Mouse (Mus musculus) kidney, adult 9 months (tissue): ENCODE measurements around the gene Ctsa.
"Not testable (repeated sequence)": the region's sequence is repeated elsewhere in the genome, so short reads cannot be mapped to it uniquely, and the experiment has no call there.

Experiments
- DNase-seq: peaks from one replicate; pipeline ENCODE4 v3.0.0; 2022

Gene Ctsa

DNA sequence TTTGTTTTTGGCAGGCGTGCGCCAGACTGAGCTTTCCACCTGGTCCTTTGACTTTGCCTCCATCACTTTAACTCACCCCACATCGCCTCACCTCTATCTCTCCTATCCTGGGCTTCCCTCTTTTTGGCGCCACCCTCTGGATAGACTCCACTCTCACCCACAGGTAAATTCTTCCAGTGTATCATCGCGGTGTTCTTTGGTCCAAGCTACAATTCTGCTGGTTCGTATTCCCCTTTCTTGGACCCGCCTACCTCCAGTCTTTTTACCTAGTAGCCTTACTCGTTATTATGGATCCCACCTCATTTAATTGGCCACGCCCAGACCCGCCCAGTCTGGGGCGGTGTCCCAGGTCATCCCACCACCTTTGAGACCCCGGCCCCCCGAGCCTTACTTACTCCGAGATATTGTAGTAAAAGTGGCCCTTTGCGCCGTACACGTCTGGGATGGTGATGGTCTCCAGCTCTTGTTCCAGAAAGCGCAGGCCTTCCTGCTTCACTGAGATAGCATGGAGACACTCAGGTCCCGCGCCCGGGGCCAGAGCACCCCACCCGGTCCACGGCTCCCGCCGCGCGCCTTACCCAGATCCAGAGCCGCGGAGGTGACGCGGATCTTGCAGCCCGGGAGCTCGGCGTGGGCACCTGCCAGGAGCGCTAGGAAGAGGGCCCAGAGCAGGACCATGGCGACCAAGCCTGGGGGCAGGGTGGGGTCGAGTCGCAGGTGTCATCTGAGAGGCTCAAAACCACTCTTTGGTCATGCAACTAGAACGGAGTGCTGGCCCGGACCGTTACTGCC, 23.8 kb downstream of the Ctsa start:
- no peak for DNase-seq

DNA sequence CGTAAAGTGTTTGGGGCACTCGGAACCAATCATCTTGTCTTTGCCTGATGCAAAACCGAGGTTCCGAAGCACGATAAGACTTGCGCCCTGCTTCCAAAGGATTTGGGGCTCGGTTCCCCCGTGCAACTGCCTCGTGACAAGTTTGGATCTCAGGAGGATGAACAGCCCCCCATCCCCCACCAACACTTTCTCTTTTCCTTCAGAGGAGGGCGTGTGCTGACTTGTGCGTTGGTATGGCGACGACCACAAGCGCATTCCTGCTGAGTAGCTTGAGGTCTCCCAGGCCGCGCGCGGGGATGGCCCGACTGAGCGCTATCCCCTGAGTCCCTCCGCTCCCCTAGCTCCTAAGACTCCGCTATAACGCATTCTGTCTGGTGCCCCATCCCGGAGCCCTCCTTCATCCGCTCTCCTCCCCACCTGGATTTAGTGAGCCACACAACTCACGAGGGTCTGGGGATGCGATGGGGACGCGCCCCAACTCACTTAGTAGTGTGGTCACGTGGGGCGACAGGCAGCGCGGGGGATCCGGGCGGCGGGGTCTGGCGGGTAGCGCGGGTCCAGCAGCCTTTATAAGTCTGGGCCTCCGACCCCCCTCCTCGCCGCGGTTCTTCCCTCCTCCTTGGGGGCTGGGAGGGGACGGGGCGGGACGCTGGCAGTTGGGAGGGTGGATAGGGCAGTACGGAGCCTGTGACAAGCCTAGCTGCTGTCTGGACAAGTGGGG, 24.6 kb downstream of the Ctsa start, which contains the start of gene Pltp:
Gene Pltp, minus strand, starts transcription at position 611 of the 721 bp plus-strand sequence.
- no peak for DNase-seq

DNA sequence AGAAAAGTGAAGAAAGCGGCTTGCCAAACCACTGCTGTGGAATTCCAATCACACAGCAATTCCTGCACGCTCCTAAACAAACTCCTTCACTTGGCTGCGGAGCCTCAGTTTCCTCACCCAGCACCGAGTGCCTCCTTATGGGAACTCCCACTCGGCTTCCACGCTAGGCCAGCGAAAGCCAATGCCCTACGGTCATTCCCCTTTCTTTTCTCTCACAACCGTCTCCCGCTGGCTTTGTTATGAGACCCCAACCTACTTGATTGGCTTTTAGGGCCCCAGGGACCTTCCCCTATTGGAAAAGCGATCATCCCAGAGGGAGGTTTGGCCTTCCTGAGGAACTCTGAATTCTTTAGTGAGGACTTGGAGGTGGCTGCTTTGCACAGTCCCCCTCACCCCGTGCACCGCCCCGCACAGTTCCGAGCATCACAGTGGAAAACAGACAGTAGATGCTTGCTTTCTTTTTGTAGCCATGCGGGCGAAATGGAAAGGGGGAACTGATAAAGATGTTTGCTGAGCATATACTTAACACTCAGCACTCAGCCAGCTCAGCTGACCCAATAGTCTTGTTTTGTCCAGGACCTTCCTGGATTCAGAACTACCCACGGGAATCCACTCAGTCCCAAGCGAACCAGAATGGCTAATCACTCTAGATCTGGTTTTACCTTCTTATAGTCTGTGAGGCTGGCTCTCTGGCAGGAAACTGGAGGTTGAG, 25.3 kb downstream of the Ctsa start:
- DNase-seq = no peak

DNA sequence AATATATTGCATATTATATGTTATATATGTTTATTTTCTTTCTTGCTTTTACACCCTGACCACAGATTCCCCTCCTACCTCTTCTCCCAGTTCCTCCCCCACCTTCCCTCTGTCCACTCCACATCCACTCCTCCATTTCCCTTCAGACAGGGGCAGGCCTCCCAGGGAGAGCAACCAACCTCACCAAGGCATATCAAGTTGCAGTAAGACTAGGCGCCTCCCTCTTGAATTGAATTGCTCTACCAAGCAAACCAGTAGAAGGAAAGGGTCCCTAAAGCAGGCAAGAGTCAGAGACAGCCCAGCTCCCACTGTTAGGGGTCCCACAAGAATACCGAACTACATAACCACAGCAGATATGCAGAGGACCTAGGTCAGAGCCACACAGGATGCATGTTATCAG, 26.5 kb downstream of the Ctsa start:
- no peak for DNase-seq

DNA sequence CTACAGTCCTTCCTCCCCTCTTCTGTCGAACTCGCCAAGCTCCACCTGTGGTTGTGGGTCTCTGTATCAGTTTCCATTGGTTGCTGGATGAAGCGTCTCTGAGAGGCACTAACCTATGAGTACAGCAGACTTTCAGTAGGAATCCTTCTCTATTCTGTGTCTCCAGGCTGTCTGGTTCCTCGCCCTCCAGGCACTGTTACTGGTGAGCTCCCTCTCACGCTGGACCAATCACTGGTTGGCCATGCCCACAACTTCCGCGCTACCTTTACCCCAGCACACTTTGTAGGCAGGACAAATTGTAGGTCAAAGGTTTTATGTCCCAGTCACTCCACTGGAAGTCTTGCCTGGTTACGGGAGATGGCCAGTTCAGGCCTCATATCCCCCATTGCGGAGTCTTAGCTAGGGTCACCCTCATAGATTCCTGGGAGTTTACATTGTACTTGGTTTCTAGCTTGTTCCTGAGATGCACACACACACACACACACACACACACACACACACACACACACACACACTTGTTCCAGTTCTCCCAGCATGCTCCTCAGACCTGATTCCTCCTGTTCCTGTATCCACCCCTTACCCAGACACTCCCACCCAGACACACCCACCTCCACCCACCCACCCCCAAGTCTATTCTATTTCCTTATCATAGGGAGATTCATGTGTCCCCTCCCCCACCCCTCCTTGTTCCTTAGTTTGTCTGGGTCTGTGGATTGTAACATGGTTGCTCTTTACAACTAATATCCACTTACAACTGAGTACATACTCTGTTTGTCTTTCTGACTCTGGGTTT, 27.2 kb downstream of the Ctsa start:
- DNase-seq = peak; percentile 70

DNA sequence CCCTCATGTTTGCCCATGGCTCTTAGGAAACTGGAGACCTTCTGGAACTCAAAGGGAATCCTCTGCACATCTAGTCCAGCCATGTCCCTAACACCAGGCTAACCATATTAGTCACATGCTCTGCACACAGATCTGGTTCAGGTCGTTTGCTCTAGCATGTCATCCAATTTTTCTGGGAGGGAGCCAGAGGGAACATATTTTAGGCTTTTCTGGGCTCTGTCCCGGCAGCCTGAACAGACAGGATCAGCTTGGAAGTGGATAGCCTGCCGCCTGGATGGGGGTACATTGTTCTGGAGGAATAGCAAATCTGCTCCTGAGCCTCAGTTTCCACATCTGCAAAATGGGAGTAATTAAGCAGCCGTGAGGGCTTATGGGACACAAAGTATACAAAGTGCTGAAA, 28.4 kb downstream of the Ctsa start:
- DNase-seq = no peak

DNA sequence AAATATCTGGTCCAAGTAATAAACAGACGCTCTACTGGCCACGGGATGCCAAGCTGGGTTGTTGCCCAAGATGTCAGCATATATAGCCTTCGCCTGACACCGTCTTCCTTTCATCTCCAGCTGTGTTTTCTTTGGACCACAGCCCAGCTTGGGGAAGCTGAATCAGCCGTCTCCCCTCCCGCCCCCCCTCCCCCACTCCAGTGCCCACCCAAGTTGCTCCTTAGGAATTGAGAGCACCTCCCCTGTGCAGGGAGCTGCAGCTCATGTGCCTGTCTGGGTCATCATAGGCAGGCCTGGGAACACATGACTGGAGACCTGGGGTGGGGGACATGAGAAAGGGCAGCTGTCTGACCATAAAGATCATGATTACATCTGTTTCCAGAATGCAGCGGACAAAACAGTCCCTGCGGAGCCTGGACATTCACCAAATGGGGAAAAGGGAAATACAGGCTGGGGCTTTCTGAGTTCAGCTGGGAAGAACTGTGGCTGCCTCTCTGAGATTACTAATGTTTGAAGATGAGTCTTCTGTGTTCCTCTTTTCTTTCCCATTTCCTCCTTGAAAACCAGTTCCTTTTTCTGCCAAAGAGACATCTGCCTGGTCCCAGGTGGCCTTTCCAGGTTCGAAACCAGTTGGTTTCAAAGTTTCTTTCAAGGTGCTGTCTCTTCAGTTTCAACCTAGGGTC, 29.6 kb downstream of the Ctsa start:
- DNase-seq = no peak

DNA sequence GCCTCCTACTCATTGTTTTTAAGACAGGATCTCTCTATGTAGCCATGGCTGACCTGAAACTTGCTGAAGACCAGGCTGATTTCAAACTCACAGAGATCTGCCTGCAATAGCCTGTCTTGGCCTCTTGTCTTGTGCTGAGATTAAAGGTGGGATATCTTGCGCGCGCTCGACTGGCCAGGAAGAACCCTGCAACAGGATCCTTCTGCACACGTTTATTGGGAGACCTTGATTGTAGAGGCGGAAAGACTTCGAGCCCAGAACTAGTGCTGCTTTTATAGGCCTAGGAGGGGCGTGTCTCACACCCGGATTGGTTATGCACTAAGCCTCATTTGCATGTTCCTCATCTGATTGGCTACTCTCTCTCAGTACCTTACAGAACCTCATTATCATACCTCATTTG, 30.7 kb downstream of the Ctsa start:
- not testable (repeated sequence) for DNase-seq

DNA sequence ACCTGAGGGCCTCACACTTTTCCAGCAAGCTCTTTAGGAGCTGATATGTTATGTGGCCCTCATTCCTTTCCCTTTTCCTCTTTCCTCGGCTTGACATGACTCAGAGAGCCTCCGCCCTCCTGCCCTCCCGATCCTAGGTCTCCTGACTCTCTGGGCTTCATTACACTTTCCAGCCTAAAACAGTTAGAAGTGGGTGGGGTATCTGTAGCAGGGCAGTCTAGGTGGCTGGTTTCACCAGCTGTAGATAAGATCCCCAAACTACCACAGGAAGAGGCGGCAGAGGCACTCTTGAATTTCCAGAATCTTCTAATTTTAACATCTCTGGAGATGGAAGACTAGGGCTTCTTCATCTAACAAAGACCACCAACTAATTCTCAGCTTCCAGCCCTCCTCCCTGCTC, 31.9 kb downstream of the Ctsa start:
- no peak for DNase-seq

DNA sequence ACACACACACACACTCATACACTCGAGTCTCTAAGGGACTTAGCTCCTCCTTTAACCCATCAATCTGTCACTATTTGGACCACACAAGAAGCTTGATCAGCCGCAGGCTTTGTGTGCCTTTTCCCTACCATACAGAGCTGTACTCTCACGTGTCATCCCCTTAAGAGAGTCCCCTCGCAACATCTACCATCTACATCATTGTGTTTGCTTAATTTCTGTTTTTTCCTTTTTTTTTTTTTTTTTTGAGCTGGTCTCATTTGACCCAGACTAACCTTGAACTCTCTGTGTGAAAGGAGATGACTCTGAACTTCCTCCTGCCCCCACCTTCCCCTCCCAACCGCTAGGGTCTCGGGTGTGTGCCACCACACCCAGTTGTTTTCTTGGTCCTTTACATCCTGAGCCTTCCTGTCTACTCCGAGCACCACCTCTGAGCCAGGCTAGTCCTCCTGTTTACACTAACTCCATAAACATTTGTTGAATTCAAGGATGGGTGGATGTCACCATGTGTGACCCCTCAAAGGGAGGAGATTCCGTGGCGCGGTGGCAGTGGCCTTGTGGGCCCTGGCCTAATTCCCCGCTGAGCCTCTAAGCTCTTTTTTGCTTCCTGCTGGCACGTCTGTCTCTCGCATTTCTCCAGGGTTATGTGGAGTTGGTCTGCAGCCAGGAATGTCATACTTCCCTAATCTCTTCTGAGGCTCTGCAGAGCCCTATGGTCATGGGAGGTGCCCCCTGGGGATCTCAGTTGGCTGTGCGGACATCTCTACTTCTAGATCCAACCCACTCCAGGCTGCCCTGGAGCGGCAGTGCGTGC, 34.3 kb downstream of the Ctsa start:
- DNase-seq = peak; percentile 60

DNA sequence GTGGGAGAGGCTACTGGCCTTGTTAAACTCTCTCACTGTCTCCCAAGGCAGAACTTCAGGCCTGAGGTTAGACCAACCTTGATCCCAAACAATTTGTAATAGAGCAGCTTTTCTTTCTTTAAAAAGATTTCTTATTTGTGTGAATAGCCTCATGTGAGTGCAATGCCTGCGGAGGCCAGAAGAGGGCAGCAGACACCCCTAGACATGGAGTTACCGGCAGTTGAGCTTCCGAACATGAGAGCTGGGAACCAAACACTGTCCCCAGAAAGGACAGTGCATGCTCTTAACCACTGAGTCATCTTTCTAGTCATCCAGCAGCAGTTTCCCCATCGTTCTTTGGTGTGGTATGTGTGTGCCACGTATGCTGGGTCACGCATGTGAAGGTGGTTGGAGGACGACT, 34.9 kb downstream of the Ctsa start:
- no peak for DNase-seq

DNA sequence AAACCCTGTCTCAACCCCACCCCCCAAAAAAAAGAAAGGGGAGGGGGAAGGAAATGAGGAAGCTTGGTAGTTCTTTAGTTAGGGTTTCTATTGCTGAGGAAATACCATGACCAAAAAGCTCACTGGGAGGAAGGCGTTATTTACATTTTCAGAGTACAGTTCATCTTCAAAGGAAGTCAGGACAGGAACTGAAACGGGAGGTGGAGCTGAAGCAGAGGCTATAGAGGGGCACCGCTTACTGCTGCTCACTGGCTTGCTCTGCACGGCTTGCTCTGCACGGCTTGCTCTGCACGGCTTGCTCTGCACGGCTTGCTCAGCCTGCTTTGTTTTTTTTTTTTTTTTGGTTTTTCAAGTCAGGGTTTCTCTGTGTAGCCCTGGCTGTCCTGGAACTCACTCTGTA, 35.8 kb downstream of the Ctsa start:
- DNase-seq = no peak

DNA sequence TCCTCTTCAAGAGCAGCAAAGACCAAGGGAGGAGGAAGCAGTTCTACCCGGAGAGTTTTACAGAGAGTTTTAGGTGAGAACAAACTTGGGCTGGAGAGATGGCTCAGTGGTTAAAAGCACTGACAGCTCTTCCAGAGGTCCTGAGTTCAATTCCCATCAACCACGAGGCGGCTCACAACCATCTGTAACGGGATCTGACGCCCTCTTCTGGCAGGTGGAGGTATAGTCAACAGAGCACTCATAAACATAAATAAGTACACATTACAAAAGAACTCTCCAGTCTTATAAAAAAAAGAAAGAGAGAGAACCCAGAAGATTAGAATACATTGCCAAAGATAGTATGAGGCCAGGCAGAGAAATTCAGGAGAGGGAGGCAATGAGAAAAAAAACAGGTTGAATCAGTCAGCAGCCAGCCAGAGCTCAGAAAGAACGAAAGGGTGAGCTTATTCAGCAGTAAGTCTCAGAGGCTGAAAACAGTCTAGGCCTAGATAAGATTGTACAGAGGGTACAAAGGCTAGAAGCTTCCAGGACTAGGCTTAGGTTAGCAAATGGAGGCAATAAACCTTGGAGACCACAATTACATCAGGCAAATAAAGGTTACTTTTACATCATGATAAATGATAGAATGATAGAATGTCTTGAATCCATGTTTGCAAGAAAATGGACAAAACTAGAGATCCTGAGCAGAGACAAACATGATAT, 39.1 kb downstream of the Ctsa start:
- no peak for DNase-seq

DNA sequence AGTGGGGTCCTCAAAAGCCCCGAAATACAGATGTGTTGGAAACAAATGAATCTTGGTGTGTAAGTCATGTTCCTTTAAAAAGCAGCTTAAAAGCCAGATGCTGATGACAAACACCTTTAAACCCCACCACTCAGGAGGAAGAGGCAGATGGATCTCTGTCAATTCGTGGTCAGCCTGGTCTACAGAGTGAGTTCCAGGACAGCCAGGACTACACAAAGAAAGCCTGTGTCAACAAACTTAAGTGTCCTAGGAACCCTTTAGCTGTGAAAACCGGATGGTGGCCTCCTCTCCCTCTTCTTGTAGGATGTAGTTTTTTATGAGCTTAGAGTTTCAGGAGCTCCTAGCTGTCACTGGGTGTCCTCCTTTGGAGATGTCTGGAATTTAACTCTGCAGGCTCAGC, 40.9 kb downstream of the Ctsa start:
- DNase-seq = no peak

DNA sequence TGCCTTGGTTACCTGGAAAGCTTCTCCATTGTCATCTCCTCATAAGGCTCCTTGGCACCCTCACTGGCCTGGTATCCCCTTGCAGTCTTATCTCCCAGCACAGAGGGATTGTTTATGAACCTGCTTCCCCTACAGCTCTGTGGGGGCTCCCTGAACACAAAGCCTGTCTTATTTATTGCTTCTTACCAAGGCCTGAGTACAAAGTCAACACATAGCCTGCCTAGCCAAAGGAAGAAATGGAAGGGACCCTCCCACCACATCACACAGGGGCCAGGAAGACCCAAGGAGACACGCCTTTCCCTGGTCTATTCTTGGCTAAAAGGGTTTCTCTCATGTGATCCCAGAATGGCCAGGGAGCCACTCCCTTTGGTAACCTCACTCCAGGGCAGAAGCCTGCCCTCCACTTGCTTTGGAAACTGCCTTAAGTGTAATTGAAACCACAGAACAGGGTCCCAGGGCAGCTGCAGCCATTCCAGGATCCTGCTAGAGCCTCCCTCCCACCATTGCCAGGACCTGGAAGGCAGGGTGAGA, 41.6 kb downstream of the Ctsa start:
- peak; percentile 61 for DNase-seq

DNA sequence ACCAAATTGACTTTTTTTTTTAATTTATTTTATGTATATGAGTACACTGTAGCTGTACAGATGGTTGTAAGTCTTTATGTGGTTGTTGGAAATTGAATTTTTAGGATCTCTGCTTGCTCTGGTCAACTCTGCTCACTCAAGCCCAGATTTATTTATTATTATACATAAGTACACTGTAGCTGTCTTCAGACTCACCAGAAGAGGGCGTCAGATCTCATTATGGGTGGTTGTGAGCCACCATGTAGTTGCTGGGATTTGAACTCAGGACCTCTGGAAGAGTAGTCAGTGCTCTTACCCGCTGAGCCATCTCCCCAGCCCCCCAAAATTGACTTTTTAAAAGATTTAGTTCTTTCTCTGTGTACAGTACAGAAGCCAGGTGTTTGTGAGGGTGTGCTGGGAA, 43.0 kb downstream of the Ctsa start:
- not testable (repeated sequence) for DNase-seq

DNA sequence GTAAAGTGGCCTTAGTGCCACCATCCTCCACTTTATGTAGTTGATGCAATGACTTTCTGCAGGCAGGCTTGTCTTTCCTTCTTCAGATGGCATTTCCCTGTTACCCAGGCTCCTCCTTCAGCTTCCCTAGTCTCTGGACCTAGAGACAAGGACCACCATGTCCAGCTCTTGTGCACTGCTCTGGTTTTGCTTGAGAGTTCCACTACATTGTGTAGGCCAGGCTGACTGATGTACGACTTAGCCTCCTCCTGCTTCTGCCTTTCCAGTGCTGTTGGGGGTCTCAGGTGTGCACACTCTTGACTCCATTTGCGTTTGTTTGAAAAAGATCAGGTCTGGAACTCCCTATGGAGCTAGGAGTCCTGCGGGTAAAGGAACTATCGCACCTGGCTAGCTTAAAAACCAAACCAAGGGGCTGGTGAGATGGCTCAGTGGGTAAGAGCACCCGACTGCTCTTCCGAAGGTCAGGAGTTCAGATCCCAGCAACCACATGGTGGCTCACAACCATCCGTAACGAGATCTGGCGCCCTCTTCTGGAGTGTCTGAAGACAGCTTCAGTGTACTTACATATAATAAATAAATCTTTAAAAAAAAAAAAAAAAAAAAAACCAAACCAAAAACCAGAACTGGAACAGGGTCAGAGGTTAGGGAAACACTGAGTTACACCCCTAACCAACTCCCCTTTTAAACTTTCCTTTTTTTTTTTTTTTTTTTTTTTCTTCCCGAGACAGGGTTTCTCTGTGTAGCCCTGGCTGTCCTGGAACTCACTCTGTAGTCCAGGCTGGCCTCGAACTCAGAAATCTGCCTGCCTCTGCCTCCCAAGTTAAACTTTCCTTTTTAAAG, 44.9 kb downstream of the Ctsa start:
- DNase-seq = not testable (repeated sequence)

DNA sequence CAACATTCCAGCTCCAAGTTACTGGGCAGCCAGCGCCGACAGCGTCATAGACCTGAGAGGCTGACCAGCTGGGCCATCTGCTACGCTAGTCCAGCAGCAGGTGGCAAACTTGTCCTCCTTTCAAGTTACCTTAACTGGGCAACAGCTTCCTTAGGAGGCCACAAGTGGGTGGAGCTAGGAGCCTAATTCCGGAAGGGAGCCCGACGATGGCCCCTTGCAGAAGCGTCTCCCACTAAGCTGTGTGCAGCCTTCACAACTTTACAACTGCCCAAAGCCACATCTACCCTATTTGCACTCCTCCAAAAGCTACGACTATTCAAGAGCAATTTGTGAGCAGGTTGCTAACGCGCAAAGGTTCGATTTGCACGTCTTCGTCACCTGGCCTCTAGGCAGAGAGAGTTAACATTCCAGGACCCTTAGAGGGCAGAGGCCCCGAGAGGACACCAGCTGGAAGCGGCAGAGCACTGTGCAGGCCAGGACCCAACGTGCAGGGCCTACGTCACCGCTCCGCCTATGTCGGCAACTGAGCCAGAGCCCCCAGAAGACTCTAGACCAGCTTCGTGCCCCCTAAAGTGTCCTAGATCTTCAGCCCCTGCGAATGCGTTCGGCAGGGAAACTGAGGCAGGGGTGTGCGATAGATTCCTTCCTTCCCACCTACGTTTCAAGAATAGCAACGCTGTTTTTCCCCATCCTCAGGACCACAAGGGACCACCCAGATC, 46.0 kb downstream of the Ctsa start:
- DNase-seq = peak; percentile 91

DNA sequence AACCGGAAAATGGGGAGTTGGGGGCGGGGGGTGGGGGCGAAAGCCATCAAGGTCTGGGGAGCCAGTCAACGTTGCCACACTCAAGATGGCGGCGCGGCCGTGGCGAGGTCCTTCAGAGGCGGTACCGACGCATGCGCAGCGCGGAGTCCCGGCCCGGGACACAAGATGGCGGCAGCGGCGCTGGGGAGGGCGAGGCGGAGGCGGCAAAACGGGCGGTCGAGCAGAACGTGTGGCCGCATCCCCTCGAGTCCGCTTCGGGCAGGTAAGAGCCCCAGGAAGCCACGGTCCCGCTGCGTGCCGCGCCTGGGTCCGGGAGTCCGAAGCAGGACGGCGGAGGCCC, 46.5 kb downstream of the Ctsa start, which contains the start of gene Pcif1:
Gene Pcif1, plus strand, starts transcription at position 77 of the 340 bp plus-strand sequence.
- peak; percentile 94 for DNase-seq
